Mouse (Mus musculus) spleen, adult 2 months (tissue): ENCODE data around the gene Chchd1.

ENCODE experiments used
- CTCF ChIP-seq: fragments of 200-500 bp; IDR thresholded peaks from 2 replicates; pipeline ENCODE4 v1.5.1; 2011; ENCODE audit warnings: mild to moderate bottlenecking, inconsistent platforms; ENCODE audit not compliant: insufficient read depth, insufficient read length, insufficient replicate concordance; ENCODE audit errors: extremely low read depth
- POLR2A ChIP-seq: fragments of 200-500 bp; IDR thresholded peaks from 2 replicates; pipeline ENCODE4 v1.6.1; 2011; ENCODE audit warnings: low read depth, low read length, inconsistent platforms

GRCm38 (mm10) chr14:20662740-20663139, 40.1 kb upstream of the Chchd1 start:
- no peak for TF ChIP-seq CTCF
- TF ChIP-seq POLR2A = no peak
